Mouse (Mus musculus) liver, embryonic 12.5 days (tissue): ENCODE results near the gene Olfr287. TPM values are rescaled to one million over a fixed set of nuclear protein-coding genes. Genes with fewer than 3 reads are reported as not detected.

ENCODE experiments used
- ATAC-seq: fragments of 200-750 bp; cut with Nextera tagmentation; 2 replicates; pipeline ENCODE4 v1.8.0; 2017; ENCODE audit warnings: moderate number of reproducible peaks, mild to moderate bottlenecking, moderate library complexity
- H3K27ac ChIP-seq: fragments of 300-500 bp; sonication (generic); 2 replicates; pipeline ENCODE4 v1.5.1; 2016; ENCODE audit warnings: mild to moderate bottlenecking
- H3K27me3 ChIP-seq: fragments of 300-500 bp; sonication (generic); replicated peaks from 2 replicates; pipeline ENCODE4 v1.6.1; 2016; ENCODE audit warnings: mild to moderate bottlenecking, moderate library complexity
- H3K36me3 ChIP-seq: fragments of 300-500 bp; sonication (generic); 2 replicates; pipeline ENCODE4 v1.6.1; 2016; ENCODE audit warnings: mild to moderate bottlenecking, moderate library complexity
- H3K4me1 ChIP-seq: fragments of 300-500 bp; sonication (generic); 2 replicates; pipeline ENCODE4 v1.6.1; 2016
- H3K4me2 ChIP-seq: fragments of 300-500 bp; sonication (generic); 2 replicates; pipeline ENCODE4 v1.6.1; 2016; ENCODE audit warnings: mild to moderate bottlenecking, moderate library complexity
- H3K4me3 ChIP-seq: fragments of 300-500 bp; sonication (generic); 2 replicates; pipeline ENCODE4 v1.5.1; 2016; ENCODE audit warnings: mild to moderate bottlenecking, moderate library complexity
- H3K9ac ChIP-seq: fragments of 300-500 bp; sonication (generic); 2 replicates; pipeline ENCODE4 v1.6.1; 2016; ENCODE audit warnings: mild to moderate bottlenecking, moderate library complexity
- H3K9me3 ChIP-seq: fragments of 300-500 bp; sonication (generic); replicated peaks from 2 replicates; pipeline ENCODE4 v1.6.1; 2016; ENCODE audit warnings: mild to moderate bottlenecking, moderate library complexity
- WGBS: fragments of 180-500 bp; shearing (Covaris S2); methylation state at CpG from one replicate; pipeline ENCODE4 v1.1.7; 2016; ENCODE audit not compliant: insufficient replicate concordance; 5-methylcytosine and 5-hydroxymethylcytosine counted together
- polyA plus RNA-seq: library from polyadenylated mRNA; unstranded; fragments of >200 nt; fragmentation: Nextera tagmentation; extraction: Ambion mirVana; gene quantifications from 2 replicates; pipeline ENCODE4 v1.2.1, GENCODE M21; 2016

Olfr287 gene
- polyA plus RNA-seq, 1 experiment from 2014 or later = not detected

GRCm38 (mm10) chr15:98184456-98184855 is 36.4 kb downstream of the Olfr287 start:
- H3K36me3 ChIP-seq = no peaks in the 10 kb centered on the region
- peaks cover 27% of the 10 kb centered on the region for H3K27me3 ChIP-seq
- no peak for ATAC-seq
- H3K9me3 ChIP-seq = no peaks in the 10 kb centered on the region
- no peak overlapping the region for H3K27ac ChIP-seq
- no peak overlapping the region for H3K4me3 ChIP-seq
- H3K9ac ChIP-seq = no peak overlapping the region
- 50% methylated on average over 4 of the region's 4 CpGs for WGBS
- H3K4me2 ChIP-seq = no peak overlapping the region
- peaks cover 10% of the 10 kb centered on the region; the same call in 1 of the 2 replicates for H3K4me1 ChIP-seq

- H3K9me3 ChIP-seq = no peaks in the 10 kb centered on the region
- no peaks in the 10 kb centered on the region for H3K36me3 ChIP-seq
- H3K4me1 ChIP-seq = peaks cover 10% of the 10 kb centered on the region; the same call in 1 of the 2 replicates
- WGBS = 58% methylated on average over 12 of the region's 12 CpGs
- peaks cover 47% of the 10 kb centered on the region for H3K27me3 ChIP-seq
- no peak overlapping the region for H3K9ac ChIP-seq
- ATAC-seq = no peak
- no peak overlapping the region for H3K4me2 ChIP-seq
- H3K27ac ChIP-seq = no peak overlapping the region
- no peak overlapping the region for H3K4me3 ChIP-seq
These were observed 38.8 kb downstream of the Olfr287 start for GRCm38 (mm10) chr15:98181856-98182570.

GRCm38 (mm10) chr15:98181132-98181711 is 39.6 kb downstream of the Olfr287 start:
- Histone ChIP-seq H3K4me1 (peaks cover 10% of the 10 kb centered on the region; the same call in 1 of the 2 replicates), H3K9ac (0 out of 2 replicates have a peak overlapping the region, but pooled peaks have one; percentile 7), H3K36me3 (no peaks in the 10 kb centered on the region), H3K27ac (no peak overlapping the region), H3K9me3 (no peaks in the 10 kb centered on the region), H3K27me3 (peaks cover 54% of the 10 kb centered on the region), H3K4me2 (peak overlapping the region; percentile 72), H3K4me3 (peak overlapping the region; percentile 53)
- ATAC-seq = peak; percentile 96
- WGBS = 2% methylated on average over 30 of the region's 30 CpGs

GRCm38 (mm10) chr15:98180567-98181131 is 40.2 kb downstream of the Olfr287 start:
- Histone ChIP-seq H3K27me3 (peaks cover 59% of the 10 kb centered on the region), H3K36me3 (no peaks in the 10 kb centered on the region), H3K4me3 (peak overlapping the region; percentile 53)

GRCm38 (mm10) chr15:98177320-98177719 is 43.5 kb downstream of the Olfr287 start:
- Histone ChIP-seq H3K9ac (no peak overlapping the region), H3K36me3 (no peaks in the 10 kb centered on the region), H3K4me2 (no peak overlapping the region), H3K9me3 (no peaks in the 10 kb centered on the region), H3K4me3 (no peak overlapping the region), H3K27me3 (peaks cover 83% of the 10 kb centered on the region), H3K27ac (no peak overlapping the region), H3K4me1 (peaks cover 10% of the 10 kb centered on the region; the same call in 1 of the 2 replicates)
- no peak for ATAC-seq
- 62% methylated on average over 3 of the region's 3 CpGs for WGBS

More at GRCm38 (mm10) chr15:98180567-98181131, 40.2 kb downstream of the Olfr287 start:
- Histone ChIP-seq H3K4me1 (peaks cover 10% of the 10 kb centered on the region; the same call in 1 of the 2 replicates), H3K27ac (no peak overlapping the region), H3K9ac (0 out of 2 replicates have a peak overlapping the region, but pooled peaks have one; percentile 7), H3K9me3 (no peaks in the 10 kb centered on the region), H3K4me2 (peak overlapping the region; percentile 72)
- no peak for ATAC-seq
- WGBS = 13% methylated on average over 26 of the region's 26 CpGs

GRCm38 (mm10) chr15:98173821-98174220 is 47.0 kb downstream of the Olfr287 start:
- Histone ChIP-seq H3K4me3 (no peak overlapping the region), H3K9ac (no peak overlapping the region), H3K4me2 (no peak overlapping the region), H3K27ac (no peak overlapping the region), H3K4me1 (no peaks in the 10 kb centered on the region), H3K36me3 (no peaks in the 10 kb centered on the region), H3K9me3 (no peaks in the 10 kb centered on the region), H3K27me3 (peaks cover 87% of the 10 kb centered on the region)
- ATAC-seq = no peak
- 41% methylated on average over 8 of the region's 8 CpGs for WGBS

- Histone ChIP-seq H3K4me3 (no peak overlapping the region), H3K27me3 (peaks cover 91% of the 10 kb centered on the region), H3K36me3 (no peaks in the 10 kb centered on the region), H3K27ac (no peak overlapping the region), H3K4me2 (no peak overlapping the region), H3K9me3 (no peaks in the 10 kb centered on the region), H3K4me1 (peaks cover 7% of the 10 kb centered on the region), H3K9ac (no peak overlapping the region)
- WGBS = 55% methylated on average over 5 of the region's 5 CpGs
- no peak for ATAC-seq
These were observed 48.7 kb downstream of the Olfr287 start for GRCm38 (mm10) chr15:98172113-98172512.

GRCm38 (mm10) chr15:98170917-98171316 is 49.9 kb downstream of the Olfr287 start:
- no peaks in the 10 kb centered on the region for H3K36me3 ChIP-seq
- H3K4me2 ChIP-seq = no peak overlapping the region
- ATAC-seq = no peak
- H3K4me3 ChIP-seq = no peak overlapping the region
- H3K27me3 ChIP-seq = peaks cover 93% of the 10 kb centered on the region
- WGBS = 51% methylated on average over 9 of the region's 9 CpGs
- no peak overlapping the region for H3K9ac ChIP-seq
- H3K9me3 ChIP-seq = no peaks in the 10 kb centered on the region
- H3K27ac ChIP-seq = no peak overlapping the region
- H3K4me1 ChIP-seq = peaks cover 7% of the 10 kb centered on the region

GRCm38 (mm10) chr15:98170365-98170764 is 50.5 kb downstream of the Olfr287 start:
- no peak for ATAC-seq
- no peaks in the 10 kb centered on the region for H3K9me3 ChIP-seq
- H3K27ac ChIP-seq = no peak overlapping the region
- H3K27me3 ChIP-seq = peaks cover 94% of the 10 kb centered on the region
- peaks cover 7% of the 10 kb centered on the region for H3K4me1 ChIP-seq
- H3K9ac ChIP-seq = no peak overlapping the region
- WGBS = 26% methylated on average over 7 of the region's 7 CpGs
- no peak overlapping the region for H3K4me3 ChIP-seq
- no peaks in the 10 kb centered on the region for H3K36me3 ChIP-seq
- H3K4me2 ChIP-seq = no peak overlapping the region

- peaks cover 7% of the 10 kb centered on the region for H3K4me1 ChIP-seq
- no peaks in the 10 kb centered on the region for H3K36me3 ChIP-seq
- H3K4me2 ChIP-seq = no peak overlapping the region
- H3K27me3 ChIP-seq = peaks cover 97% of the 10 kb centered on the region
- ATAC-seq = no peak
- H3K4me3 ChIP-seq = no peak overlapping the region
- H3K9ac ChIP-seq = no peak overlapping the region
- H3K9me3 ChIP-seq = no peaks in the 10 kb centered on the region
- WGBS = 8% methylated on average over 18 of the region's 19 CpGs
- H3K27ac ChIP-seq = no peak overlapping the region
These were observed 52.2 kb downstream of the Olfr287 start for GRCm38 (mm10) chr15:98168622-98169004.

- WGBS = 4% methylated on average over 69 of the region's 69 CpGs
- Histone ChIP-seq H3K9ac (no peak overlapping the region), H3K4me1 (peaks cover 7% of the 10 kb centered on the region), H3K27ac (no peak overlapping the region), H3K9me3 (no peaks in the 10 kb centered on the region), H3K36me3 (no peaks in the 10 kb centered on the region), H3K4me2 (peak overlapping the region; percentile 46), H3K4me3 (peak overlapping the region; percentile 18), H3K27me3 (peaks cover 97% of the 10 kb centered on the region)
- ATAC-seq = 0 out of 2 replicates have a peak, but pooled peaks have one; percentile 32
These were observed 52.9 kb downstream of the Olfr287 start for GRCm38 (mm10) chr15:98167645-98168621.
